Mouse (Mus musculus): ENCODE data around the gene Gbx1. TPM values are rescaled to one million over a fixed set of nuclear protein-coding genes. Genes with fewer than 3 reads are reported as not detected.

Gbx1 gene
- polyA plus RNA-seq, 1 experiment from 2014 or later, result 0.12 TPM

DNA sequence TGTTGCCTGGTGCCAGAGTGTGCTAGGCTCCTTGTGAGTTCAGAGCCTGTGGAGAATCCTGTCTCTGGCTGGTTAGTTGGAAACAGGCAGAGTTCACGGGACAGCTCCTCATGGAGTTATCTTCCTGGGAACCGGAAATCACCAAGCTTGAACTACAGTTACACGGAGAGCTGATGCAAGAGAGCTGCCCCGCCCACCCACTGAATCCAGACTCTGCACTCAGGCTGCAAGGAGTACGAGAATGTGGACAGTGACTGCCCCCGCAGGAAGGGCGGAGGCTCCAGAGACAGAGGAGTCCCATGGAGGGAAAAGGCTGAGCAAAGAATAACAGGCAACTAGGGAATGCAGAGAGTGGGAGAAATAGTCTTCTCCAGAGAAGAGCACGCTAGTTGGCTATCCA is 14.7 kb downstream of the Gbx1 start:
- 62% methylated on average over 8 of the region's 8 CpGs for WGBS
- Histone ChIP-seq H3K9ac (replicated peaks; ENCODE audit: low read length) (no peak overlapping the region), H3K27ac (replicated peaks; ENCODE audit: low read depth, low read length) (no peak overlapping the region), H3K4me2 (ENCODE audit: low read length) (no peak overlapping the region), H3K4me1 (ENCODE audit: control insufficient read depth, insufficient read depth, low read length) (no peaks in the 10 kb centered on the region), H3K9me3 (ENCODE audit: control insufficient read depth, low read length) (no peaks in the 10 kb centered on the region), H3K27me3 (ENCODE audit: control insufficient read depth, insufficient read depth, low read length) (no peaks in the 10 kb centered on the region), H3K36me3 (ENCODE audit: control insufficient read depth, insufficient read depth, low read length) (no peaks in the 10 kb centered on the region), H3K4me3 (replicated peaks; ENCODE audit: low read depth, low read length) (no peak overlapping the region)
- DNase-seq (no peak), ATAC-seq (ENCODE audit: low FRiP score, low TSS enrichment) (no peak)

DNA sequence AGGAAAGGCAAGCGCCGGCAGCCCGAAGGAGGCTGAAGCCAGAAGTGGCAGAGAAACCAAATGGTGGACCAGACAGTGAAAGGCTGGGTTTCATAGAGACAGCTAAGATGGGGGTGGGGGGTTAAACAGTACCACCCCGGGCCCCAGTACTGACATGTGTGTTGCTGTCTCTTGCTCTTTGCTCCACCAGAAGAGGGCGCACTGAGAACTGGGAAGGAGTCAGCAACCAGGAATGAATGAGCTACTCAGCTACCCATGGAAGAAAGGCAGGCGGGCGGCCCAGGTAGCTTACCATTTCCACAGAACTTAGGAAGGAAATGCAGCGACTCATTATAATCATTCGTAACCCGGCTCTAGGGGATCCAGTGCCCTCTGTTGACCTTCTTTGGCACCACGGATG is 16.4 kb downstream of the Gbx1 start:
- H3K36me3 ChIP-seq (ENCODE audit: control insufficient read depth, insufficient read depth, low read length), result no peaks in the 10 kb centered on the region
- no peak overlapping the region for H3K4me2 ChIP-seq (ENCODE audit: low read length)
- no peak overlapping the region for H3K9ac ChIP-seq (replicated peaks; ENCODE audit: low read length)
- whole genome bisulfite sequencing, result 49% methylated on average over 11 of the region's 11 CpGs
- no peaks in the 10 kb centered on the region for H3K9me3 ChIP-seq (ENCODE audit: control insufficient read depth, low read length)
- no peaks in the 10 kb centered on the region for H3K27me3 ChIP-seq (ENCODE audit: control insufficient read depth, insufficient read depth, low read length)
- H3K4me3 ChIP-seq (replicated peaks; ENCODE audit: low read depth, low read length), result no peak overlapping the region
- H3K27ac ChIP-seq (replicated peaks; ENCODE audit: low read depth, low read length), result no peak overlapping the region
- ATAC-seq (ENCODE audit: low FRiP score, low TSS enrichment) (no peak), DNase-seq (no peak)
- H3K4me1 ChIP-seq (ENCODE audit: control insufficient read depth, insufficient read depth, low read length), result no peaks in the 10 kb centered on the region

DNA sequence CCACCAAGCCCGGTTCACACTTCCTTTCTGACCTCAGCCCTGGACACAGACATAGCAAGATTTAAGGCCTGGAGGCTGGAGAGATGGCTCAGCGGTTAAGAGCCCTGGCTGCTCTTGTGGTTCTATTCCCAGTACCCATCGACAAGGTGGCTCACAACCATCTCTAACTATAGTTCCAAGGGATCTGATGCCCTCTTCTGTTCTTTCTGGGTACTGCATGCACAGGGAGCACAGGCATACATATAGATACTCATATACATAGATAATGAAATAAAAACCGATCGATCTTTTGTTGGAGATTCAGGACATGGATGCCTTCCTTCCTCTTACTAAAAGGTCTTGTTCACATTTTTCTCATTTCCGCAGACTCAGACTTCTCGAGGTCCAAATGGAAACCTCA is 18.6 kb downstream of the Gbx1 start:
- no peaks in the 10 kb centered on the region for H3K36me3 ChIP-seq (ENCODE audit: control insufficient read depth, insufficient read depth, low read length)
- H3K4me2 ChIP-seq (ENCODE audit: low read length), result no peak overlapping the region
- ATAC-seq (ENCODE audit: low FRiP score, low TSS enrichment), result no peak
- WGBS, result 92% methylated on average over 7 of the region's 7 CpGs
- no peak for DNase-seq
- no peak overlapping the region for H3K4me3 ChIP-seq (replicated peaks; ENCODE audit: low read depth, low read length)
- no peak overlapping the region for H3K27ac ChIP-seq (replicated peaks; ENCODE audit: low read depth, low read length)
- no peaks in the 10 kb centered on the region for H3K9me3 ChIP-seq (ENCODE audit: control insufficient read depth, low read length)
- H3K27me3 ChIP-seq (ENCODE audit: control insufficient read depth, insufficient read depth, low read length), result 0 out of 2 replicates have a peak, but pooled peaks cover 13% of the 10 kb centered on the region
- H3K9ac ChIP-seq (replicated peaks; ENCODE audit: low read length), result no peak overlapping the region
- no peaks in the 10 kb centered on the region for H3K4me1 ChIP-seq (ENCODE audit: control insufficient read depth, insufficient read depth, low read length)

DNA sequence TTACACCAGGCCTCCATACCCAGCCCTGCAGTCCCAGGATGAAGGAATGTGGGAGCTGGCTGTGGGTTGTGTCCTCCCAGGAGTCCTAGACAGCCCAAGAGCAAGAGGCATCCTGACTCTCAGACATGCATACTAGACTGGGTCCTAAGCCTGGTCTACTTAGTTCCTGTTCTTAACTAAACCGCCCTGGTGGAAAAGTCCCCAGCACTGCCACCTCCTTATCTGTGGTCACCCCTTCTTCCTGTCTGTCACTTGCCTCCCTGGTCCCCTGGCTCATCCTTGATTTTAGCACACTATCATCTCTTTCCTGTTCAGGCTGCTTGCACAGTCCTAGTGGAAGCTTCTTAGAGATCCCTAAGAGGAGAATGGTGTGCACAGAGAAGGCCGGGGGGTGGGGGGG is 21.5 kb downstream of the Gbx1 start:
- no peak for ATAC-seq (ENCODE audit: low FRiP score, low TSS enrichment)
- no peak overlapping the region for H3K4me3 ChIP-seq (replicated peaks; ENCODE audit: low read depth, low read length)
- H3K36me3 ChIP-seq (ENCODE audit: control insufficient read depth, insufficient read depth, low read length), result peaks cover 26% of the 10 kb centered on the region
- peaks cover 14% of the 10 kb centered on the region; the same call in 1 of the 2 replicates for H3K27me3 ChIP-seq (ENCODE audit: control insufficient read depth, insufficient read depth, low read length)
- no peaks in the 10 kb centered on the region for H3K4me1 ChIP-seq (ENCODE audit: control insufficient read depth, insufficient read depth, low read length)
- H3K9ac ChIP-seq (replicated peaks; ENCODE audit: low read length), result no peak overlapping the region
- 45% methylated on average over 2 of the region's 2 CpGs for WGBS
- no peak overlapping the region for H3K4me2 ChIP-seq (ENCODE audit: low read length)
- DNase-seq, result no peak
- no peaks in the 10 kb centered on the region for H3K9me3 ChIP-seq (ENCODE audit: control insufficient read depth, low read length)
- no peak overlapping the region for H3K27ac ChIP-seq (replicated peaks; ENCODE audit: low read depth, low read length)

DNA sequence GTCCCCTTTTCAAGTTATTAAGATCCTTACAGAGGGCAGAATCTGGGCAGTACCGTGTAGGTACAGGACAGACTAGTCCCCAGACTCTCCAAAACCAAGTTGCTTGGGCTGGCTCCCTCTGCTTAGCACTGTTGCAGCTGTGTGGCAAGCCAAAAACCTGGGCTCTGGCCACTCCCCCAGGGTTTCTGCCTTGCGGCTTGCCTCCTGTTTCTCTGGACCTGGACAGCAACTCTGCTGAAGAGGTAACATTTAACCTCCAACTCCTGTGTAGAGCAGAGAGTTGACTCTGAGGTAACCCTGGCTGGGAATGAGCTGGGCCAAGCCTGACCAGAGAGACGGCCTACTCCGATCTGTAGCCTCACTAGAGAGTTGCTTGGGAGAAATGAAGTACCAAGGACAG is 24.2 kb downstream of the Gbx1 start:
- ATAC-seq (ENCODE audit: low FRiP score, low TSS enrichment) (no peak), DNase-seq (no peak)
- Histone ChIP-seq H3K27ac (replicated peaks; ENCODE audit: low read depth, low read length) (no peak overlapping the region), H3K36me3 (ENCODE audit: control insufficient read depth, insufficient read depth, low read length) (peaks cover 53% of the 10 kb centered on the region), H3K27me3 (ENCODE audit: control insufficient read depth, insufficient read depth, low read length) (peaks cover 14% of the 10 kb centered on the region; the same call in 1 of the 2 replicates), H3K4me1 (ENCODE audit: control insufficient read depth, insufficient read depth, low read length) (no peaks in the 10 kb centered on the region), H3K4me3 (replicated peaks; ENCODE audit: low read depth, low read length) (no peak overlapping the region), H3K9ac (replicated peaks; ENCODE audit: low read length) (no peak overlapping the region), H3K4me2 (ENCODE audit: low read length) (no peak overlapping the region), H3K9me3 (ENCODE audit: control insufficient read depth, low read length) (no peaks in the 10 kb centered on the region)
- 84% methylated on average over 4 of the region's 4 CpGs for WGBS

DNA sequence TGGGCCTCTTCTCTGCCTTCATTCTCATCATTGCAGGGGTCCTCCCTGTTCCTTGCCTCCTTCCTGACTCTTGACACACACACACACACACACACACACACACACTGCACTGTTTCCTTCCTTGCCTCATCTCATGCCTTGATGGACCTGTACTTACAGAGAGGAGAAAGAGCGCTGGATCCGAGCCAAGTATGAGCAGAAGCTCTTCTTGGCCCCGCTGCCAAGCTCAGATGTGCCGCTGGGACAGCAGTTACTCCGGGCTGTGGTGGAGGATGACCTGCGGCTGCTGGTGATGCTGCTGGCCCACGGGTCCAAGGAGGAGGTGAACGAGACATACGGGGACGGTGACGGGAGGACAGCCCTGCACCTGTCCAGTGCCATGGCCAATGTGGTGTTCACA is 26.2 kb downstream of the Gbx1 start:
- Histone ChIP-seq H3K36me3 (ENCODE audit: control insufficient read depth, insufficient read depth, low read length) (peaks cover 71% of the 10 kb centered on the region), H3K4me1 (ENCODE audit: control insufficient read depth, insufficient read depth, low read length) (no peaks in the 10 kb centered on the region; the same call in 1 of the 2 replicates), H3K4me2 (ENCODE audit: low read length) (no peak overlapping the region), H3K27me3 (ENCODE audit: control insufficient read depth, insufficient read depth, low read length) (peaks cover 14% of the 10 kb centered on the region; the same call in 1 of the 2 replicates), H3K9ac (replicated peaks; ENCODE audit: low read length) (no peak overlapping the region), H3K27ac (replicated peaks; ENCODE audit: low read depth, low read length) (no peak overlapping the region), H3K4me3 (replicated peaks; ENCODE audit: low read depth, low read length) (no peak overlapping the region), H3K9me3 (ENCODE audit: control insufficient read depth, low read length) (no peaks in the 10 kb centered on the region)
- ATAC-seq (ENCODE audit: low FRiP score, low TSS enrichment) (no peak), DNase-seq (peak; percentile 56)
- WGBS, result 83% methylated on average over 11 of the region's 11 CpGs

DNA sequence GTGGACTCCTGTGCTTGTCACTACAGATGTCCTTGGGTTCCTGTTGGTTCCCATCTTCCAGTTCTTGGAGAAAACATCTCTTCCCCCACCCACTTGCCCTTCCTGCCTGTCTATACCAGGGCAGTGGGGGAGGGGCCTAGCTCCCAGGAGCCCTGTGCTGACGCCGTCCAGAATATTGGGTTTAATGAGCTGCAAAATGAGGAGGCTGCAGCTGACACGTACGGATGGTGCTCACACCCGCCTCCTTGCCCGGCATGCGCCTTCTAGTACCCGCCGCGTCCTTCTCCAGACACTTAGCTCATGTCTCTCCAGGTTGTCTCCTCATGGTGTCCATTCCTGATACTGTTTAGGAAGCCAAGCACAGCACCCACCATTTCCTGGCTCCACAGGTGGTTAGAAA is 27.9 kb downstream of the Gbx1 start:
- no peak for DNase-seq
- no peak overlapping the region for H3K4me2 ChIP-seq (ENCODE audit: low read length)
- H3K36me3 ChIP-seq (ENCODE audit: control insufficient read depth, insufficient read depth, low read length), result peaks cover 79% of the 10 kb centered on the region
- H3K4me1 ChIP-seq (ENCODE audit: control insufficient read depth, insufficient read depth, low read length), result peaks cover 6% of the 10 kb centered on the region; the same call in 1 of the 2 replicates
- no peak overlapping the region for H3K4me3 ChIP-seq (replicated peaks; ENCODE audit: low read depth, low read length)
- H3K9ac ChIP-seq (replicated peaks; ENCODE audit: low read length), result no peak overlapping the region
- 75% methylated on average over 10 of the region's 10 CpGs for WGBS
- no peak overlapping the region for H3K27ac ChIP-seq (replicated peaks; ENCODE audit: low read depth, low read length)
- peaks cover 7% of the 10 kb centered on the region; the same call in 1 of the 2 replicates for H3K27me3 ChIP-seq (ENCODE audit: control insufficient read depth, insufficient read depth, low read length)
- no peaks in the 10 kb centered on the region for H3K9me3 ChIP-seq (ENCODE audit: control insufficient read depth, low read length)
- ATAC-seq (ENCODE audit: low FRiP score, low TSS enrichment), result no peak

DNA sequence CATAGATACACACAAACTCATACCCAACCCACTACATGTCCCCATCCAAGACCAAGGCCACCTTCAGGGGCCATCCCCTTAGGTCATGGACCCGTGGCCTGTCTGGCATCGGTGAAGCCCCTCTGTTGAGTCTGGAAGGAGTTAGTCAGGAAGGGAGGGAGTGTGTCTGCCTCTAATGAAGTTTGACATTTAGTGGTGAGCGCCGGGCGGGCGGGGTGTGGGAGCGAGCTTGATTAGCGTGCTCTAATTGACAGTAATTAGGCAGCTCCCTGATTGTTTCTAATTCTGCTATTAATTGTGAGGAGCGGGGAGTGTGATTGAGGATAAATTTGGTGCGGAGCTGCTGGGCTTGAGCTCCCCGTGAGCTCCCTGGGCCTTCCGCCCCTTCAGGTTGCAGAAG is 29.5 kb downstream of the Gbx1 start:
- Histone ChIP-seq H3K9me3 (ENCODE audit: control insufficient read depth, low read length) (no peaks in the 10 kb centered on the region), H3K27me3 (ENCODE audit: control insufficient read depth, insufficient read depth, low read length) (no peaks in the 10 kb centered on the region; the same call in 1 of the 2 replicates), H3K36me3 (ENCODE audit: control insufficient read depth, insufficient read depth, low read length) (peaks cover 89% of the 10 kb centered on the region), H3K4me3 (replicated peaks; ENCODE audit: low read depth, low read length) (no peak overlapping the region), H3K9ac (replicated peaks; ENCODE audit: low read length) (no peak overlapping the region), H3K4me2 (ENCODE audit: low read length) (no peak overlapping the region), H3K4me1 (ENCODE audit: control insufficient read depth, insufficient read depth, low read length) (peaks cover 6% of the 10 kb centered on the region; the same call in 1 of the 2 replicates), H3K27ac (replicated peaks; ENCODE audit: low read depth, low read length) (no peak overlapping the region)
- DNase-seq (no peak), ATAC-seq (ENCODE audit: low FRiP score, low TSS enrichment) (no peak)
- 72% methylated on average over 12 of the region's 12 CpGs for WGBS

DNA sequence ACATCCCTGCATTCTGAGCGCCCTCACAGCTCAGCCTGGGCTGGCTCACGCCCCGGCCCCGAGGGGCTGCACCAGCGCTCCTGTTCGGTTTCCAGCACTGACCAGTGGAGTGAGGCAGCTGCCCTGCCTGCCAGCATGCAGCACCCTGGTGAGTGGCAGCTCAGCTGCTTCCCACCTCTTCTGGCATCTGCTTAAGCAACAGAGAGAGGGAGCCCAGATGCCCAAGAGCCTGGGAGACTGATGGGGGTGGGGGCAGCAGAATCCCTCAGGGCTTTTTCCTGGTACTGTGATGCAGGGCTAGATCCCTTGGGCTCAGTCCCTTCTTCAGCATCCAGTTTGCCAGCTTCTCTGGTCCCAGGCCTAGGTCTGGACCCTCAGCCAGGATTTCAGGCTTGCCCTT is 30.2 kb downstream of the Gbx1 start:
- Histone ChIP-seq H3K36me3 (ENCODE audit: control insufficient read depth, insufficient read depth, low read length) (peaks cover 89% of the 10 kb centered on the region), H3K27me3 (ENCODE audit: control insufficient read depth, insufficient read depth, low read length) (no peaks in the 10 kb centered on the region), H3K9me3 (ENCODE audit: control insufficient read depth, low read length) (no peaks in the 10 kb centered on the region), H3K4me2 (ENCODE audit: low read length) (no peak overlapping the region), H3K27ac (replicated peaks; ENCODE audit: low read depth, low read length) (0 out of 2 replicates have a peak overlapping the region, but pooled peaks have one; percentile 37), H3K4me3 (replicated peaks; ENCODE audit: low read depth, low read length) (no peak overlapping the region), H3K9ac (replicated peaks; ENCODE audit: low read length) (no peak overlapping the region), H3K4me1 (ENCODE audit: control insufficient read depth, insufficient read depth, low read length) (peaks cover 6% of the 10 kb centered on the region; the same call in 1 of the 2 replicates)
- no peak for DNase-seq
- 58% methylated on average over 6 of the region's 6 CpGs for WGBS
- no peak for ATAC-seq (ENCODE audit: low FRiP score, low TSS enrichment)

All from midbrain, embryonic 14.5 days (tissue).